Mouse (Mus musculus) adrenal gland, adult 2 months (tissue): ENCODE data around the gene Rab3ip. TPM values are rescaled to one million over a fixed set of nuclear protein-coding genes. Genes with fewer than 3 reads are reported as not detected.

ENCODE experiments used
- DNase-seq: peaks from one replicate; pipeline ENCODE4 v3.0.0; 2021
- polyA plus RNA-seq: library from polyadenylated mRNA; depleted of rRNA; stranded (reverse); fragments of >200 nt; gene quantifications from 2 replicates; pipeline ENCODE4 v1.2.3, GENCODE M21; 2012
- total RNA-seq, 2 experiments: library from RNA; stranded (reverse); gene quantifications; 2 replicates each; pipeline ENCODE4 v1.2.3; 2021

Rab3ip gene
- total and polyA plus RNA-seq, 3 experiments = 36.8 to 45.4 (median 37.9) TPM

- DNase-seq = no peak
Observed at GRCm38 (mm10) chr10:116921416-116921815, 29.2 kb downstream of the Rab3ip start.

DNA sequence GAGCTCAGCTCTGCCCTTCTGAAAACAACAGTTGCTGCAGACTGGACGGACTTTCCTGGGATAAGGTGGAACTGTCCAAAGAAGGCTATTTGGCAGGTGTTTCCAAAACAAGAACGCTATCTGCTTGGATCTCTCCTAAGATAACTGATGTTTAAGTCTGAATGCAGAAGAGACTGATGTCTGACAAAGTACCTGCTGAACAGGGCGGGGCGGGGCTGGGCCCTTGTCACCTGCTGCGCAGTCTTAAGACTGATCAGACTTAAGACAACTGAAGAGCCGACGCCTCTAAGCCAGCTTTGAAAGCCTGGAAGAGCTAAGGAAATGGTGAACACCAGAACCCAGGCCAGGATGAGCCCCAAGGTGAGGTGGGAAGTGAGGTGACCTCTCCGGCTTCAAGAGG is 29.9 kb downstream of the Rab3ip start:
- no peak for DNase-seq

- DNase-seq = no peak
Observed at GRCm38 (mm10) chr10:116919368-116920317, 30.9 kb downstream of the Rab3ip start.

DNA sequence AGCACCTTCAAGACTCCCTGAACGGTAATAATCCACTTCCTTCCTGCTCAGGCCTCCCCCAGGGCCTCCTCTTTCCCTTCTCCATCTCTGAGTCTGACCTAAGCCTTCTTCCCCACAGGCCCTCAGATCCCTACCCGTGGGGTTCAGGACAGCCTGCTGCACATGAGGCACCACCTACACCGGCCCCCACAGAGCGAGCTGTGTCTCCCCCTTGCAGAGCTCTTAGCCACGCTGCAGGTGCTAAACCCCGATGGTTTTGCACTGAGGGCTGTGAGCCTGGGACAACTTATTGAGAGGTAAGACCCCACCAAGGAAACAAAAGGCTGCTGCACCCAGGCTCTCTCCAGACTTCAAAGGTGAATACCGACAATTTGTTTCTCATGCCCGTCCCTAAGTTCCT is 34.0 kb downstream of the Rab3ip start:
- no peak for DNase-seq

DNA sequence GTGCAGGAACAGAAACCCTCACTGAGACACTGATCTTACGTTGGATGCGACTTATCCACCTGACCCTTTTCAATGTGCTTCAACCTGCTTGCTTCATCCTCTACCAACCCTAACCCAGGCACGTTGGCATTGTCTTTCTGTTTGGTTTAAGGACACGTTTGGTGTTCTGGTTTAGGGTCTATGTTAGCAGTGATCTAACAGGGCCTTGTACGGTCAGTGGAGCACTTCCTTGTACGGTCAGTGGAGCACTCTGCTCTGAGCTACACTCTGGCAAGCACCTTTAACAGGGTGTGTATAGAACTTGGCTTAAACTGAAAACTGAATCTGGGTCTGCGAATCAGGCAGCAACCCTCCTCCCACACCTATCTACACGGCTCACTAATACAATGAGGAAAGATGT is 35.3 kb downstream of the Rab3ip start:
- no peak for DNase-seq

DNA sequence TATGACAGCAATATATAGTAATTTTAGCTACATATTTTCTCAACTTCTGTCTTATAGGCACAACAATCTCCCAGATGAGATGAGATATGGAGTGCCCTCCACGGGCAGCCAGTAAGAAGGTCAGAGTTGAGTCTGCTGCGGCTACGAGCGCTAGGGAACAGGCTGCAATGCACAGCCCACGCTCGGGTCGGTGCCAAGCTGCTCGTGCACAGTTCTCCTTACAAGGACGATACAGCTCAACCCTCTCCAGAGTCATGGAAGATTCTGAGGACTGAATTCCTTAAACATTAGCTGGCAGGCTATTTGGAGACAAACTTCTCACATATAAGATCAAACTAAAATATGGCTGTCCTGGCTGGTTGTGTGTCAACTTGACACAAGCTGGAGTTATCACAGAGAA is 36.0 kb downstream of the Rab3ip start:
- peak; percentile 88 for DNase-seq

- DNase-seq = no peak
Observed at GRCm38 (mm10) chr10:116913647-116914273, 36.8 kb downstream of the Rab3ip start.

DNA sequence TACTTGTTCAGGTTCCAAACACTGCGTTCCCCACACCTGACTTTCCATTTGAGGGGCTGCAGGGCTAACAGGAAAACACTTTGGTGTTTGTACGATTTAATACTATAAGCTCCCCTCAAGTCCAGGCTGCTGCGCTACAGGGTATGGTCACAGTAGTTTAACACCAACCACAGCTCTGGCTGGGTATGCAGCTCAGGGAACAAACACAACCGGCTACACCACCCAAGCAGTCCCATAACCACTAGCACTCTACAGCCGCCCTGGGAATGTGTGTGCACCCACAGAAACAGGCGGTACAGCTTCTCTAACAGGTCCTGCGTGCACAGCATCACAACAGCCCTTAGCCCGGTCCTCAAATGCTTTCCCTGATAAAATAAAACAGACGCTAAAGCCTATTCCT is 37.7 kb downstream of the Rab3ip start:
- DNase-seq = no peak

DNA sequence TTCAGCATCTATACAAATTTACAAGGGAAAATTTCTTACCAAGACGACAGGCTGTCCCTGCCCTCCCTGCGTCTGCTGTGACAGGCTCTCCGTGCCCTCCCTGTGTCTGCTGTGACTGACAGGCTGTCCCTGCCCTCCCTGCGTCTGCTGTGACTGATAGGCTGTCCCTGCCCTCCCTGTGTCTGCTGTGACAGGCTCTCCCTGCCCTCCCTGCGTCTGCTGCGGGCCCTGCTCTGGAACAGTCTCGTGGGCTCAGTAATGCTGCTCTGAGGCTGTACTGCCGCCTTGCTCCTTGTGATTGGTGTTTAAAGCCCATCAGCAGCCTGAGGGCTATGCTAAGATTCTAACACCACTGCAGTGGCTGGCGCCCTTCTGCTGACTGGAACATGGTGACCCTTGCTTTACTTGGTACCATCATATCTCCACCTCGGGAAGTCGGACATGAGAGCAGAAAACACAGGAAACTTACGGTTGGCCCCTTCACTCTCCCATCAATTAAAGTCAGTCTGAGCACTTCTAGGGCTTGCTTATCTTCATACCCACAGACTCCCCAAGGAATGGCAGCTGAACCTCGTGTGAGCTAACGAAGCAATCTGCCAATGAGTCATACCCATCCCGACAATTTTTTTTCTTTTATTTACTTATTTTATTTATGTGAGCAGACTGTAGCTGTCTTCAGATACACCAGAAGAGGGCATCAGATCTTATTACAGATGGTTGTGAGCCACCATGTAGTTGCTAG is 41.5 kb downstream of the Rab3ip start:
- DNase-seq = no peak

DNA sequence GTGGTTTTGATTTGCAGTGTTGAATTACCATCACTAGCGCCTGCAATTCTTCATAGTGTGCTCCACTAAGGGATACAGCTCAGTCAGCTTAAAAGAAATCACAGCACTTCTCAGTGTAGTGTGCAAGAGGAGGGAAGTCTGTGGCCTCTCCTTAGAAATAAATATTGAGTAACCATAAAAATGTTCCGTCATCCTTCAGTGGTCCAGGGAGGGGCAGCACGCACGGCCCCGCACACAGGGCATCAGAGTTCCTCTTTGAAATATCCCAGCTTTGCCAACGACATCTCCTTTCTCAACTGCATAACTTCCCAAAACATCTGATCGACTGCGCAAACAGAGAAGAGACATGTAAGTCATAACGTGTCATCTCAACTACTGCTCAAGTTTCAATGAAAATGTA is 43.8 kb downstream of the Rab3ip start:
- no peak for DNase-seq

- no peak for DNase-seq
Observed at GRCm38 (mm10) chr10:116904503-116904908, 46.1 kb downstream of the Rab3ip start.

DNA sequence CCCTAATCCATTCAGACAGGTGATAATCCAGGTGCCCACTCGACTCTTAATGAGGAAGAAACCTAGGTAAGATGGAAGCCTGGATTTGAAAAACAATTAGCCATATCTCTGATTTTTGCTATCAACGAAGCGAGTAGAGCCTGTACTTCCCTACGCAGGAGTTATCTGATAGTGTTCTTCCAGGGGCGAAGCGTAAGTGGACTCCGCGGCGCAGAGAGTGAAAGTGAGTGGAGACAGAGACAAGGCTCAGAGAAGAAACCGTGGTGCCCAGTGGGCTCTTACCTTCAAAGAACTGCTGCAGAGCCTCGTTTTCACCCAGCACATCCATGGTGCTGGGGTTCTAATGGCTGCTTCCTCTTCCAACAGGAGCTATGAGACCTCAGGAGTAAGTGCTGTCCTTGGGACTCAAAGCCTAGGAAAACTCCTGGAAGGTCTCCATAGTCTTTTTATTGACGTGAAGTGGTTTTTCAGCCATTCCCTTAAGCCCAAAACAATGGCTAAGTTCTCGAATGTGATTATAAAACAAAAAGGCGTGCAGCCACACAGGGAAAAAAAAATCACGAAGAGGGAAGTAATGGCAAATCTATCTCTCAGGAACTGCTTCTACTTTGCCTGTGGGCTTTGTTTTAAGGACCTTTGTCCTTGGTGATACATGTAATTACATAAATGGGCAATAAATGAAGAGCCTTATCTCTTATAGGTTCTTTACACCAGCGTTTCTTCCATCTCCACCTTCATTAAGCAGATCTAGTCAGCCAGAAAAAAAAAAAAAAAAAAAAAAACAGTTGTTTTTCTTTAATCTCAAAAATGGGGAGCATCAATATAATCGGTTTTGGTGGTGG is 54.0 kb downstream of the Rab3ip start, which contains the start of gene Myrfl:
Gene Myrfl (minus strand): TSS at position 584 of the 842 bp plus-strand sequence.
- DNase-seq = no peak

GRCm38 (mm10) chr10:116895108-116895833 is 55.3 kb downstream of the Rab3ip start:
- DNase-seq = no peak

DNA sequence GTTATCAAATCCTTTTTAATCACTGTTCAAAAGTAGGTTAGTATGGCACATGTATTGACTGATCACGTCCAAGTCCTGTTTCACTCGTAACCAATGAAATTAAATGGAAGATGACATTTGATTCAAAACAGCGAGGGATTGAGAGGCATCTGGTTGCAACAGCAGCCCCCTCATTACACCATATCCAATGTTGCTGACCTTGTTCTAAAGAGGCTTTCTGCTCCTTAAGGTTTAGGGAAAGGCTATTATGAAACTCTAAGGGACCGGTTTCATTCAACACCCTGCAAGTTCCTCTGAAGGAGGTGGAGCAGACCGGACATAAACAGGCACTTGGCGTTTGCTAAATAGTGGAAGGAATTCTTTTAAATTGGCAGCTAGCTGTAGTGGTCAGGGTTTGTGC is 56.0 kb downstream of the Rab3ip start:
- DNase-seq = no peak

- peak; percentile 30 for DNase-seq
Observed at GRCm38 (mm10) chr10:116893753-116894152, 56.8 kb downstream of the Rab3ip start.

DNA sequence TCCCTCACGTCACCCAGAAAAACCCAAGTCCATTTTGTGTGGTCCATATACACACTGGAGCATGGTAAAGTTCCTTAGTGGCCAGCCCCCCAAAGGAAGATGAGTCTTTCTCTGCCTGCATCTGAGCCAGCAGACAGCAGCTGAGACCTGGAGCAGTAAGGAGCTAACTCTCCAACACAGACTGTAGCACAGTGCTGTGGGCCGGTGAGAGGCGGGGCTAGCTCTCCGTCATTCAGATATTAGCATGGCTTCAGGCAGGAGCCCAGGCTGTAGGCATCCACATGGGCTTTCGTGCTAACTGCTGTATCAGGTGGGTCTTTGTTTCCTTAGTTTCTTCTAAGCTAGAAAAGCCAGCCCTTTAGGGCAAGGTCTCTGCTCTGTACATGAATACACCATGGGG is 60.0 kb downstream of the Rab3ip start:
- no peak for DNase-seq

DNA sequence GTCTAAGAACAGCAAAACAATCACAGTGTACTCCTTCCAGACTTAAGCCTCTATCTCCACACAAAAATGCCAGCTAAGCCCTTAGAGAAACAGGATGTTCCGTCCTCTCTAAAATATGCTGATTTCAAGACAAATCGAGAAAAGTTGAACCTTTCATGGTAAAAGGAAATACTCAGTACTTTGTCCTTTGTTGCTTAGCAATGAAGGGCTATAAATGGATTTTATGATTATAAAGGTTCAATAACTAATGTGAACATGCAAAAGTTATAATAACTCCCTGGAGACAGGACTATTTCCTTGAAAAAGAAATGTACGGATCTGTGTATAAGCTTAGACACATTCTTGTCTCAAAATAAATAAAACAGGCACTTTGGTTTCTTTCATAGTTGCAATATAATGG is 66.0 kb downstream of the Rab3ip start:
- no peak for DNase-seq

DNA sequence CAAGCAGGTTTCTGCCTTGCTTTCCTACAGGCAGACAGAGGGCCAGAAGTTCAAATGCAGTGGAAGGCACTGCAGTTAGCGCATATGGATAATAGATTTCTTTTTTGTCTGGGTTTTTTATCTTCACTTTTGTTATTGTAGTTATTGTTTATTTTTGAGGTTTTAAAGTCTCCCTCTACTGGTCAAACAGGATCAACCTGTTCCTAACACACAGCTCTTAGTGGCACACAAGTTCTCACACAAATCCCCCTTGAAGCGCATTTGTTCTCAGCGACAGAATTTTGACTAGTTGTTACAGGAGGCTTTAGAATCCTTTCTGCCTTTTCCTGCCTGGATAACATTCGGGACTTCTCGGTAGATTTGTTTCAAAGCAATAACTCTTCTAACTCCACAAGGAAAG is 67.0 kb downstream of the Rab3ip start:
- DNase-seq = no peak

DNA sequence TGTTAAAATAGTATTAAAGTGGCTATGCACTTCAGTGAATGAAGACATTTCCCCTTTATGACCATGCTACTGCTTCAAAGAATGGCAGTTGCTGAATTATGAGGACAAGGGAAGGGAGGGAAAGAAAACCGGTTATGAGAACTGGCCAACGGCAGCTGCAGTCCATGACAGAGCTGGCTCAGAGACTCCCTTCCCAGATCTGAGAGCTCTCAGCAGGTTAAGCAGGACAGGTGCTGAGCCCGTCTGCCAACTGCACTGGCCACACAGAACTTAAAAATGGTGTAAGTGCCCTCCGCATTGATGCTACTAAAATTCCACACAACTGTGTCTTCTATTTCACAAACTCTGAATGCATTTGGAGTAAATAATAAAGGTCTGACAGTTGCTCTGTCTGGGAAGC is 73.1 kb downstream of the Rab3ip start:
- DNase-seq = no peak

GRCm38 (mm10) chr10:116874490-116874889 is 76.1 kb downstream of the Rab3ip start:
- DNase-seq = no peak

DNA sequence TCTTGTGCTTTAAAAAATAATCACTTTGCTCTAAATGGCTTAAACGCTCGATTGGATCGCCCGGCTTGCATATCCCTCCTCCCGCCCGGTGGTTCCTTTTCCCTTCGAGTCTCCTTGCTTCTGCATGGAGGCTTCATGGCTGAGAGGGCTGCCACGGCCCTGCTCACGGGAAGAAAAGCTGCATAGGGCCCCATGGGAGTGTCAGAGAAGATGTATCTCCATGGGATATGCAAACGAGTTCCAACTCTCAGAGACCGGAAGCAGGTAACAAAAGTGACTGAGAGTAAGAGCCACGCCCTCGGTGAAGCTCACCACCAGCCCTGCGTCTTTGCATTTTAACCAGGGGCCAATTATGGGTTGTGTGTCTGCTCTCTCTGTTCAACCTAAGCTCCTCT is 78.6 kb downstream of the Rab3ip start:
- no peak for DNase-seq
